Mouse (Mus musculus) liver, adult 2 months (tissue): ENCODE results near the gene Dnal1. TPM values are rescaled to one million over a fixed set of nuclear protein-coding genes. Genes with fewer than 3 reads are reported as not detected.

Experiments used
- DNase-seq: peaks from one replicate; pipeline ENCODE4 v3.0.0-alpha.2; 2011; ENCODE audit warnings: low read depth, low spot score; ENCODE audit errors: extremely low read depth
- H3K27ac ChIP-seq: fragments of 200-500 bp; replicated peaks from 2 replicates; pipeline ENCODE4 v1.5.1; 2012; ENCODE audit warnings: low read depth, mild to moderate bottlenecking, control low read depth, inconsistent platforms, low read length; ENCODE audit not compliant: insufficient read depth
- H3K27me3 ChIP-seq: fragments of 200-500 bp; 2 replicates; pipeline ENCODE4 v1.6.1; 2012; ENCODE audit warnings: mild to moderate bottlenecking, moderate library complexity, low read length, inconsistent platforms; ENCODE audit not compliant: control insufficient read depth, insufficient read depth
- H3K36me3 ChIP-seq: fragments of 200-500 bp; 2 replicates; pipeline ENCODE4 v1.6.1; 2012; ENCODE audit warnings: low read length, inconsistent platforms; ENCODE audit not compliant: control insufficient read depth, insufficient read depth
- H3K4me1 ChIP-seq: fragments of 200-500 bp; 2 replicates; pipeline ENCODE4 v1.6.1; 2011; ENCODE audit warnings: low read length; ENCODE audit not compliant: control insufficient read depth, insufficient read depth
- H3K4me3 ChIP-seq: fragments of 200-500 bp; 2 replicates; pipeline ENCODE4 v1.5.1; 2011; ENCODE audit warnings: low read depth, mild to moderate bottlenecking, control low read depth, low read length, moderate library complexity; ENCODE audit not compliant: insufficient read depth
- H3K79me2 ChIP-seq: fragments of 200-500 bp; 2 replicates; pipeline ENCODE4 v1.6.1; 2012; ENCODE audit warnings: inconsistent platforms, mild to moderate bottlenecking, low read length, moderate library complexity; ENCODE audit not compliant: control insufficient read depth, insufficient read depth
- H3K9ac ChIP-seq: fragments of 200-500 bp; 2 replicates; pipeline ENCODE4 v1.6.1; 2012; ENCODE audit warnings: low read depth, mild to moderate bottlenecking, control low read depth, inconsistent platforms, low read length
- CTCF ChIP-seq: fragments of 200-500 bp; IDR thresholded peaks from 2 replicates; pipeline ENCODE4 v1.5.1; 2011; ENCODE audit warnings: low read depth, low read length, control low read depth
- POLR2A ChIP-seq: fragments of 200-500 bp; IDR thresholded peaks from 2 replicates; pipeline ENCODE4 v1.6.1; 2011; ENCODE audit warnings: low read length, control low read depth; ENCODE audit not compliant: insufficient read depth; ENCODE audit errors: extremely low read depth
- WGBS: fragments of 180-500 bp; shearing (Covaris S2); methylation state at CpG from one replicate; pipeline ENCODE4 v1.1.7; 2018; 5-methylcytosine and 5-hydroxymethylcytosine counted together
- polyA plus RNA-seq: library from polyadenylated mRNA; depleted of rRNA; stranded (reverse); fragments of >200 nt; gene quantifications from 2 replicates; pipeline ENCODE4 v1.2.3, GENCODE M21; 2012
- total RNA-seq: library from RNA; depleted of rRNA; stranded (reverse); fragments of >200 nt; gene quantifications from 2 replicates; pipeline ENCODE4 v1.2.3, GENCODE M21; 2014

The Dnal1 gene
- total and polyA plus RNA-seq, 2 experiments = 0.38 to 0.46 TPM

GRCm38 (mm10) chr12:84110814-84111213 lies 3.4 kb upstream of the Dnal1 start:
- Histone ChIP-seq H3K36me3 (no peaks in the 10 kb centered on the region), H3K4me1 (peaks cover 2% of the 10 kb centered on the region; the same call in 1 of the 2 replicates), H3K9ac (no peak overlapping the region), H3K27me3 (no peaks in the 10 kb centered on the region), H3K27ac (no peak overlapping the region), H3K4me3 (no peak overlapping the region), H3K79me2 (no peaks in the 10 kb centered on the region)
- no peak for DNase-seq
- 91% methylated on average over 4 of the region's 4 CpGs for WGBS
- no peak for TF ChIP-seq POLR2A
- no peak for TF ChIP-seq CTCF

- H3K27ac ChIP-seq = no peak overlapping the region
- H3K4me3 ChIP-seq = no peak overlapping the region
- no peak overlapping the region for H3K9ac ChIP-seq
- peaks cover 2% of the 10 kb centered on the region; the same call in 1 of the 2 replicates for H3K4me1 ChIP-seq
- no peak for DNase-seq
- WGBS = 31% methylated on average over 6 of the region's 6 CpGs
- no peak for TF ChIP-seq POLR2A
- no peak for TF ChIP-seq CTCF
- no peaks in the 10 kb centered on the region for H3K36me3 ChIP-seq
- H3K27me3 ChIP-seq = no peaks in the 10 kb centered on the region
- no peaks in the 10 kb centered on the region for H3K79me2 ChIP-seq
Measured at GRCm38 (mm10) chr12:84113676-84114075, 490 bp upstream of the Dnal1 start.

- H3K4me1 ChIP-seq = peaks cover 3% of the 10 kb centered on the region; the same call in 1 of the 2 replicates
- 94% methylated on average over 5 of the region's 5 CpGs for WGBS
- H3K4me3 ChIP-seq = no peak overlapping the region
- H3K79me2 ChIP-seq = no peaks in the 10 kb centered on the region
- DNase-seq = no peak
- no peak for TF ChIP-seq POLR2A
- no peak for TF ChIP-seq CTCF
- H3K36me3 ChIP-seq = no peaks in the 10 kb centered on the region
- H3K27ac ChIP-seq = no peak overlapping the region
- H3K9ac ChIP-seq = no peak overlapping the region
- H3K27me3 ChIP-seq = no peaks in the 10 kb centered on the region
Measured at GRCm38 (mm10) chr12:84119584-84119983, 5.4 kb downstream of the Dnal1 start.

- no peak for DNase-seq
- Histone ChIP-seq H3K4me3 (no peak overlapping the region), H3K9ac (no peak overlapping the region), H3K27ac (no peak overlapping the region), H3K4me1 (peaks cover 2% of the 10 kb centered on the region; the same call in 1 of the 2 replicates), H3K36me3 (no peaks in the 10 kb centered on the region), H3K27me3 (no peaks in the 10 kb centered on the region), H3K79me2 (no peaks in the 10 kb centered on the region)
- TF ChIP-seq CTCF (no peak), POLR2A (no peak)
- WGBS = 83% methylated on average over 12 of the region's 12 CpGs
Measured at GRCm38 (mm10) chr12:84125892-84126291, 11.7 kb downstream of the Dnal1 start.

GRCm38 (mm10) chr12:84126899-84127298 lies 12.7 kb downstream of the Dnal1 start:
- no peaks in the 10 kb centered on the region for H3K79me2 ChIP-seq
- H3K27me3 ChIP-seq = no peaks in the 10 kb centered on the region
- H3K27ac ChIP-seq = no peak overlapping the region
- H3K4me1 ChIP-seq = peaks cover 2% of the 10 kb centered on the region; the same call in 1 of the 2 replicates
- no peak overlapping the region for H3K9ac ChIP-seq
- no peak for DNase-seq
- no peaks in the 10 kb centered on the region for H3K36me3 ChIP-seq
- H3K4me3 ChIP-seq = no peak overlapping the region
- 88% methylated on average over 2 of the region's 2 CpGs for WGBS
- TF ChIP-seq CTCF (no peak), POLR2A (no peak)

- WGBS = 47% methylated on average over 6 of the region's 6 CpGs
- Histone ChIP-seq H3K9ac (no peak overlapping the region), H3K4me1 (peaks cover 2% of the 10 kb centered on the region; the same call in 1 of the 2 replicates), H3K36me3 (no peaks in the 10 kb centered on the region), H3K79me2 (no peaks in the 10 kb centered on the region), H3K27ac (no peak overlapping the region), H3K4me3 (no peak overlapping the region), H3K27me3 (no peaks in the 10 kb centered on the region)
- peak; percentile 79 for DNase-seq
- no peak for TF ChIP-seq POLR2A
- no peak for TF ChIP-seq CTCF
Measured at GRCm38 (mm10) chr12:84128576-84128975, 14.4 kb downstream of the Dnal1 start.
